Mouse (Mus musculus): Measurements from ENCODE around the gene Lmntd2.

DNA sequence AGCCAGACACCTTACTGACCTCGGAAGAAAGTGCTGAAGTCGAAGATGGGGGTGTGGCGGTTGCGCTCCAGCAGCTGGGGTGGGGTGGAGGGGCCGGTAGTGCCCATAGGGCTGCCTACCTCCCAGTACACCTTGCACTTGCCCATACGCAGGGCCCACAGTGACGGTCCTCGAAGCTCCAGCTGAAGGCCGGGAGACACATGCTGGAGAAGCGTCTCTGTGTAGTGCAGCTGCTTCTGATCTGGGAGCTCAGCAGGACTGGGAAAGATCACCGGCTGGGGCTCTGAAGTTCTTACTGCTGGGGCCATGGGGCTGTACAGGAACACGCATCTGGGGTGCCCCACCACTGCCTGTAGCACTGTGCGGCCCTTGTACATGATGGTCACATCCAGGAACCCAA lies 49.8 kb upstream of the Lmntd2 start:
- no peak for TF ChIP-seq CTCF (IDR thresholded peaks at IDR 0.05; ENCODE audit: low read depth, low read length)
- TF ChIP-seq POLR2A (IDR thresholded peaks at IDR 0.05; ENCODE audit: borderline replicate concordance, low read depth, low read length) = no peak
